Mouse (Mus musculus) c-Kit-positive CD71-positive TER-119-negative erythroid progenitor cells, embryonic 14.5 days (primary cell): ENCODE results near the gene Nectin2.
"Not testable (repeated sequence)": the region's sequence is repeated elsewhere in the genome, so short reads cannot be mapped to it uniquely, and the experiment has no call there.

Experiments used
- DNase-seq: peaks from one replicate; pipeline ENCODE4 v3.0.0-alpha.2; 2013; ENCODE audit warnings: low read depth

Nectin2 gene

DNA sequence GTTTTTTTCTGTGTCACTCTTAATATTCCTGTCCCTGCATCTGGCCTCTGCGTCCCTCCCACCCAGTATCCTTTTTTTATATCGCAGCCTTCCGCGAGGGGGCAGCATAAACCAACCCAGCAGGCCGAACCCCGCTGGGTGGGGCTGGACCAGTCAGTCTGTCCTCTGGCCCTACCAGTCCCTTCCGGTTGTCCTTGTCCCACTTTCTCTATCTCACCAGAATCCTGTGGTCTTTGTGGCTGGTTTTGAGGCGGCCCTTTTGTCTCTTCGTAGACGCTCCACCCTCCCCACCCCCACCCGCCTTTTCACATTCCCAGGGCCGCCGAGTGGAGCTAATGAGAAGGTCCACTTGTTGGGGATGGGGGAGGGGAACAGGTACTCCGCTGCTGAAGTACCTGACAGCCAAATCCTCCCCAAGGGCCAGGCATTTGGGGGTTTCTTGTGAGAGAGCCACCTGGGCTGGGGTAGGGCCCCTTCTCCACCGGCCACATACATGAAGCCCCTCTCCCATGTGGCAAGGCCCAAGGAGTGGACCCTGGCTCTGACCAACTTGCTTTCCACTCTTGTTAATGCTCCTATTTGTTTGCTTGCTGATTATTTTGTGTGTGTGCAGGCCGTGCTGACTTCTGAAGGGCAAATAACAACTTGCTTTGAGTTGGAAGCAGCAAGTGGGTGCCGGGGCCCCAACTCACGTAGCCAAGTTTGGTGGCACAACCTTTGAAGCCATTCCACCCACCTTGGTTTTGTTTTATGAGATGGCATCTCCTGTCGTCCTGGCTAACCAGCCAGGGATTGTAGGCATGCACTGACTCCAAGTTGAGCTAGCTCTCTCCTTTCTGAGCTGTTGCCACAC is at the start of gene Nectin2:
TSS of gene Nectin2 (minus strand) at position 267 of the 853 bp plus-strand sequence.
- peak; percentile 78 for DNase-seq

DNA sequence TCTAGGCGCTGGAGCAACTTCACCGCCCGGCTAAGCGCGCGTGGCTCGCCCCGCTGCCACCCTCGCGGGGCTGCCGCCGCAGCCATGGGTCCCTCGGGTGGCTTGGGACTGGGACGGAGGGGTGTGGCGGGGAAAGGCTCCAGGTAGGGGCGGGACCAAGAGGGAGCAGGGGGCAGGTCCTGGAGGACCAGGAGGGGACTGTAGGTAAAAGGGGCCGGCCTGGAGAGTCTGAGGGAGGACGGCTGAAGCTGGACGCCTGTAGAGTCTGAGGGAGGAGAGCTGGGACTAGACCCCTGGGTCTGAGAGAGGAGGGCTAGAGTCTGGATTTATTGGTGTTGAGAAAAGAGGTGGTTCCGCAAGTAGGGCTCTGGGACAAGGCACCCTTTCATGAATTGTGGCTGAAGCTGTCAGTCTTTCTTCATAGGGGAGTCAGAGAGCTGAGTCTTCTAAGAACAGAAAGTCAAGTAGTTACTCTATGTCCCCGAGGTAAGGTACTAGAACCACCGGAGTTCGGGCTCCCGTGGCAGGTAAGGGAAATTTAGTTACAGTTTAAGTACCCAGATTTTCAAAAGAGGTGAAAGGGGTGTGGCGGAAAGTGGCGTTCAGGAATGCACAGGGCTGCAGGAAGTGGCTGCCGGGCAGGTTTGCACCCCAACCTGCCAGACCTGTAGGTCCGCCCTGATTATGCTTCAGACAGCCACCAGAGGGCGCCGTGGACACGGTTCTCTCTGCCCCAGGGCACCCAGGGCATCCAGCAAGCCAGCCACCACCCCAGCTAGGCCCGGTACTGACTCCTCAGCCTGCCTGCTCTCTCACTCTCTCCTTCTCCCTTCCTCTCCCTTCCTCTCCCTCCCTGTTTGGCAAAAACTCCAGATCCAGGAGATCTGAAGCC is 46.7 kb upstream of the Nectin2 start, which contains the start of gene Cblc:
TSS of gene Cblc (minus strand) at position 113 of the 892 bp plus-strand sequence.
- DNase-seq, result peak; percentile 48

DNA sequence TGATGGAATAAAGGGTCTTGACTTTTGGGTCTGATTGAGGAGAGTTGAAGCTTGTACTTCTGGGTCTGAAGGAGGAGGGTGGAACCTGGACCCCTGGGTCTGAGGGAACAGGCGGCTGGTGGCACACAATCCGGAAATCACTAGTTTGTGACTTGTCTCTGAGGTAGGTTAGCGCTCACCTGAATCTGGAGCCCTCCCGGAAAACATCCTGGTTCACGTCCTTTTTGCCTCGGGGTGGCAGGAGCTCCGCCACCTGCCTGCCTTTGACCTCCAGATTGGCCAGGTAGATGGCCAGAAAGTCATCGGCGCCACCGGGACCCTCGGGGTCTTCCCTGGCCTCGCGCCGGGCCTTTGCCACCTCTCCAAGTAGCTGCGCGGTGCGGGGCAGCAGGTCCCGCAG is 46.0 kb upstream of the Nectin2 start:
- no peak for DNase-seq

DNA sequence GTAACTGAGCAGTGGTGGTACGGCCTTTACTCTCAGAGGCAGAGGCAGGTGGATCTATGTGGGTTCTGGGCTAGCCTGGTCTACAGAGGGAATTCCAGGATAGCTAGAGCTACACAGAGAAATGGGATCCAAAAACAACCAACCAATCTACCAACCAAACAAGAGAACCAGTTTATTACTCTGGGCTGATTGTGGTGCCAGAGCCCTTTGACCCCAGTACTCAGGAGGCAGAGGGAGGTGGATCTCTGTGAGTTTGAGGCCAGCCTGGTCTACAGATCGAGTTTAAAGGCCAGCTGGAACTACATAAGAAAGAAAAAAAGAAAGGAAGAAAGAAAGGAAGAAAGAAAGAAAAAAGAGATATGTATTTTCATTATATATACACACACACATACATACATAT is 45.0 kb upstream of the Nectin2 start:
- no peak for DNase-seq

DNA sequence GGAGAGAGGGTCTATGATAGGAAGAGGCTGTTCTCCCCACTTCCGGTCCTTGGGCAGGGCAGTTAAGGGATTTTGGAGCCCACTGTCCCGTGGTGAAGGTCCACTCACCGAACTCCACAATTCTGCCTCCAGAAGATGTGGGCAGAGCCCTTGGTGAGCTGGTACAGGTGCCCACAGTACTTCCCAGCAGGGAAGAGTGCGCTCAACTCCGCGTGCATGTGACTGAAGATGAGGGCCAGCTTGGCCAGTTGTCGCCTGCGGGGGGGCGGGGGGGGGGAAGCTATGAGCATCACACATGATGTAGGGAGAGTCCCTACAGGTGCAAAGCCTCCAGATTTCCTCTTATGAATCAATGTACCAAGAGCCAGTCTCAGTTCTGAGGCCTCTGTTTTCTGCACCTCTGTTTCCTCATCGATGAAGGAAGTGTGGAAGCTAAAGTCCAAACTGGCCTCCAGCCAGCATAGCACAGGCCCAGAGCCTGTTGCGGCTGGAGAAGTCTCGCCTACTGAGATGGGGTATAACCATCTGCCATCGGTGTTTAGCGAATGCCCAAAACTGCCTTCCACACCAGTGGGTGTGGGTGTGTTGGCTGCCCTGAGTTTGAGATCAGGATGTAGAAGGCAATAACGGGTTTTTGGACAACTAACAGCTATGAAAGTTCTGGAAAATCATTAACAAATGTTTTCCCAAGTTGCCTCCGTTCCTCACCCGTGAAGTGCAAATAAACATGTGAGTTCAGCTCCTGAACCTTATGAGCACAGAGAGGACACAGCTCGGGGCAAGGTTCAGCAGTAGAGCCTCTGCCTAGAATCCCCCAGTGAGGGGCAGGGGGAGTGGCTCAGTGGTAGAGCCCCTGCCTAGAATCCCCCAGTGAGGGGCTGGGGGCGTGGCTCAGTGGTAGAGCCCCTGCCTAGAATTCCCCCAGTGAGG is 42.7 kb upstream of the Nectin2 start:
- no peak for DNase-seq

DNA sequence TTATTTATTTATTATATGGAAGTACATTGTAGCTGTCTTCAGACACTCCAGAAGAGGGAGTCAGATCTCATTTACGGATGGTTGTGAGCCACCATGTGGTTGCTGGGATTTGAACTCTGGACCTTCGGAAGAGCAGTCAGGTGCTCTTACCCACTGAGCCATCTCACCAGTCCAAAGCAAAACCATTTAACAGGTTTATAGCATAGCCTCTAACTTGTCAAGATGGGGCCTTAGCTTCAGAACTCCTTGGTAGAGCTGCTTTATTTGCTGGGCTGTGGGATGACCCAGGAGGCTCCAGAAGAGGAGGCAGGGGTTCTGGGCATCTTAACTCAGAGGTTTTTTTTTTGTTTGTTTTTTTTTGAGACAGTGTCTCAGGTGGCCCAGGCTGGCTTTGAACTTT is 41.2 kb upstream of the Nectin2 start:
- not testable (repeated sequence) for DNase-seq

DNA sequence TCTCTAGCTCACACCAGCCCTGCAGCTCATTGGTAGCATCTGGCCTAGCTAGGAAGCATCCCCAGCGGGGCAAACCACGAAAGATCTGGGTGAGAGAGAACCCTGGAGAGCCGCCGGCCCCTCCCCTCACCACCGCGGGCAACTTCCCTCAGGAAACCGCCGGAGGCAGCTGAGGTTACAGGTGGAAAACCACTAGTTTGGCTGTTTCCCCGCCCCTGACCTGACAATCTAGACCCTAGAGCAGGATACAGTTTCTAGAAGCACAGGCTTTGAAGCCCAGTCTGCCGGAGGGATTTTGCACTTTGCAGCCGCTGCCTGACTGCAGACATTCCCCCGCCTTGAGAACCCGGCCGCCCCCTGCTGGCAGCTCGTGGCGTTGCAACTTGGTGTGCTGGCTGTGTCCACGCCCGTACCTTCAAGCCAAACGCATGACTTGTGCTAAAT is 39.6 kb upstream of the Nectin2 start:
- peak; percentile 68 for DNase-seq

DNA sequence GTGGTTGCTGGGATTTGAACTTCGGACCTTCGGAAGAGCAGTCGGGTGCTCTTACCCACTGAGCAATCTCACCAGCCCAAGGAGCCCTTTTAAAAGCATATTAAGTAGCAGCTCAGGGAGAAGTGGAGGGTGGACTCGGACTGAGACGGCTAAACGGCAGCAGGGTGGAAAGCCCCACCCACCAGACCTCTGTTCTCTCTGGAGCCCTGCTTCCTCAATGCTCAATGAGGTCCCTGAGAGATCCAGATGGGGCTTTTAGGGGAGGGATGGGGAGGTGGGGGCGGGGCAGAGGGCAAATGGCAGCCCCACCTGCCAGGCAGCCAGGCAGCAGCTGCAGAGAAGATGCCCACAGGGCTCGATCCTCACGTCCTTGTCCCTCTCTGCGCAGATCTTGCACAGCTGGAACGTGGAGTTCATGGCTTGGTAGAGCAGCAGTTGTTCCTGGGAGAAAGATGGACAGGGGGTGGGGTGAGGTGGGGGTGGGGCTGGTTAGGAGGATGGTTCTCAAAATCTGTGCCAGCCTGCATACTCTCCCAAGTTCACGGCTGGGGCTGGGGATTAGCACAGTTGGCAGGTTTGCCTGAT is 35.7 kb upstream of the Nectin2 start:
- DNase-seq, result no peak

DNA sequence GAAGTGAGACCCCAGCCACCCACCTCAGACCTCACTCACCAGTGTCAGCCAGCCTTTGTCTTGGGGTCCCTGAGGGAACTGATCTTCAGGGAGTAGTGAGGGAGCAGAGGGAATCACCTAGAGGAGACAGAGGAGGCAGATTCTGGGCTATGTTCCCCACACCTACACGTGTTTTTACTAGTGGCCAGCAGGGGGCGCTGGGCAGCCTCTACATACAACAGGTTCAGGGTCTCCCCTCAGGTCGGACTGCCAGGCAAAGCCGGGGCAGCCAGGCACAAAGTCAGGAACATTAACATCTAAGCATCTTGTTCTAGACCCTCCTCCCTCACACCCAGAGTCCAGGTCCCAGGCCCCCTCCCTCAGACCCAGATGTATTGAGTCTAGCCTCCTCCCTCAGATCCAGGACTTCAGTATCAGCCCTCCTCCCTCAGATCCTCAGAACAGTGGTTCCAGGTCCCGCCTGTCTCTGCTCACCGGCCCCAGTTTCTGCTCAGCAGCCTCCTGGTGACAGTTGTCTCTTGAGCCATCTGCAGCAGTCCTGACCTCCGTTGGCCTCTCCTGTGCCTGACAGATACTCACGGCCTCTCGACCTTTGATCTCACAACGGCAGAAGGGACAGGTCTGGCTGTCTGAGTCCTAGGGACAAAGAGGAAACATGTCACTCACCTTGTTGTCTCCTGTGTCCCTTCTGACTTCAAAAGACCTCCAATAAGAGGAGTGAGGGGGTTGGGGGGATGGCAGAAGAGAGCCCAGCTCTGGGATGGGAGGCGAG is 34.7 kb upstream of the Nectin2 start:
- DNase-seq, result no peak

DNA sequence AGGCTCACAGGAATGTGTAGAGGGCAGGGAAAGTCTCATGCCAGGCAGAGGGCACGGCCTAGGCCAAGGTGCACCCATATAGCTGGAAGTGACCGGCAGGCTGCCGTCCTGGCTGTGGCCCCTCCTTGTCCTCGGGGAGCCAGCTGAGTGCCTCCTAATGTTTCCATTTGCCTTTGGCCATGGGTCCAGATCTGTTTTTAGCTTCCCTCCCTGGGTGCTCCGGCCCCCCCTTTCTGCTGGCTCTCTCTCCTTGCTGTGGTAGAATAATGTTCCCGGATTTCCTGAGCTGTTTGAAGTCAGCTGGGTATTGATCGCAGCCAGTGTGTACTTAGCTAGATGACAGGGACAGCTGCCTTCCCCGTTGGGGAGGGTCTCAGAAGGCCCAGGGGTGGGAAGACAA is 33.3 kb upstream of the Nectin2 start:
- DNase-seq, result no peak

DNA sequence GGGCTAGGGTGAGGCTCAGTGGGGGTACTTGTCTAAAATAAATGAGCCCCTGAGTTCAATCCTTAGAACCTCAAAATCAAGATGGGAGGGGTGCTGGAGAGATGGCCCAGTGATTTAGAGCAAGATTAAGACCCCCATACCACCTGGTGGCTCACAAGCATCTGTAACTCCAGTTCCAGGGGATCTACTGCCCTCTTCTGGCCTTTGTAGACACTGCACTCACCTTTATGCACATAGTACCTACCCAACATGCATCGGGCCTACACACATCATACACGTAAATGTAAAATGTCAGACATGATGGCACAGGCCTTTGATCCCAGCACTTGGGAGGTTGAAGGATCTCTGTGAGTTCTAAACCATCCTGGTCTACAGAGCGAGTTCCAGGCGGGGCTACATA is 32.4 kb upstream of the Nectin2 start:
- no peak for DNase-seq

DNA sequence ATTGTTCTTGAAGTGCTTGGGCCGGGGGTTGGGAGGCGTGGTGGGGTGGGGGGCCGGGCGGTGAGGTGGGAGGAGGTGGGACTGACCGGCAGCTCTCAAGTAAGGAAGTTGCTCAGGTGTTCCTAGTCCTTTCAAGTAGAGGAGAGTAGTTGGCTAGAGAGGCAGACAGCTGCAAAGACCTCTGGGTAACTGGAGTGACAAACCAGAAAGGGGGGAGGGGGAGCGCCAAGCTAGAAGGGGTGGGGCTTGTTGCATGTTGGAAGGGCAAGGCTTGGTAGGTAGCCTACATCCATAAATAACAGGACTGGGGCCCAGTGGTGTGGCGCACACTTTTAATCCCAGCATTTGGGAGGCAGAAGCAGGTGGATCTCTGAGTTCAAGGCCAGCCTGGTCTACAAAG is 31.5 kb upstream of the Nectin2 start:
- no peak for DNase-seq

DNA sequence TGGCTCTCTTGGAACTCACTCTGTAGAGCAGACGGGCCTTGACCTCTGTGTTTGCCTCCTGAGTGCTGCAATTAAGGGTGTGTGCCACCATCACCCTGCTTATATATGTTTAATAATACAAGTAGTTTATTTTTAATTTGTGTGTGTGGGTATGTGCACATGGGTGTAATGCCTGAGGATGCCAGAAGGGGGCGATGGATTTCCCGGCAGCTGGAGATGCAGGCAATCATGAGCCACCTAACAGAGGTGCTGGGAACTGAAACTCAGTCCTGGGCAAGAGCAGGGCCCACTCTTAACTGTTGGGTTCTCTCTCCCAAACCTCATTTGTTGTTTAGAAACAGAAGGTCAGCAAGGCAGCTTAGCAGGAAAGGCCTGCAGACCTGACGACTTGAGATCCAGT is 29.6 kb upstream of the Nectin2 start:
- DNase-seq, result no peak

DNA sequence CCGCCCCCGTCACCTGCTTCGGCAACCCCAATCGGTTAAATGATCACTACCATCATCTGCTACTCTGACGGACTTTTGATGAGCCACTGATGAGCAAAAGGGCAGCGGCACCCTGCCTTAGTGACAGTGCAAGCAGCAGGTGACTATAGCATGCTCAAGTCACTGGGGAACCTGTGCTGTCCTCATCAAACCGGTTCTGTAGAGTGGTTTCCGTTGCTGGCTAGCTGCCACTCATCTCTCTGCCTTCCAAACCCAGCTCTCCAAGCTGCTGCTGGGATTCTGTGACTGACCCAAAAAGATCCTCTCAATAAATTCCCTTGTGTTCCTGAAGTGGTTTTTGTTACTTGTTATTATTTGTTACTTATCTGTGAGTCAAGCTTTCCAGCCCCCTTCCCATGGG is 28.4 kb upstream of the Nectin2 start:
- no peak for DNase-seq

DNA sequence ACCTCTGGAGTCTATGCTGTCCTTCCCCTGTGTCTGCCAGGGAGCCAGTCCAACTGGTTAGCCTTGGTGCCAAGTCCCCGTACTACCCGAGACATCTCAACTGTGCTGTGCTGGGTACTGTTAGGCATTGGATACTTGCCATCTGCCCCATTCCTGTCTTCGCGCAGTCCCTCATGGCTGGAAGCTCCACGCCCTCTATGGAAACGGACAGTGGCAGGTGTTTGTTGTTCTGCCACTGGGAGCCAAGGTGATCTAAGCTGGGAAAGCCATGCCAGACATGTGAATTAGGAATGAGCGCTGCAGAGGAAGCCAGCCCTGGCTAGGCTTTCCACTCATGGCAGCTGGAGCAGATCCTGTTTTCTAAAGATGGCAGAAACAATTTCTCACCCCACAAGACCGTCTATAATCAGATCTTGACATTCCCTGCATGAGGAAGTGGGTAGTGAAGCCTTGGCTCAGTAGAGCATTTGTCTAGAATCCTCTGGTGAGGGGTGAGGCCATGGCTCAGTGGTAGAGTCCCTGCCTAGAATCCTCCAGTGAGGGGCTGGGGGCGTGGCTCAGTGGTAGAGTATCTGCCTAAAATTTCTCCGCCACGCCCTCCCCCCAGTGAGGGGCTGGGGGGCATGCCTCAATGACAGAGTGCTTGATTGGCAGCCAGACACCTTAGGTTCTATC is 26.9 kb upstream of the Nectin2 start:
- DNase-seq, result no peak

DNA sequence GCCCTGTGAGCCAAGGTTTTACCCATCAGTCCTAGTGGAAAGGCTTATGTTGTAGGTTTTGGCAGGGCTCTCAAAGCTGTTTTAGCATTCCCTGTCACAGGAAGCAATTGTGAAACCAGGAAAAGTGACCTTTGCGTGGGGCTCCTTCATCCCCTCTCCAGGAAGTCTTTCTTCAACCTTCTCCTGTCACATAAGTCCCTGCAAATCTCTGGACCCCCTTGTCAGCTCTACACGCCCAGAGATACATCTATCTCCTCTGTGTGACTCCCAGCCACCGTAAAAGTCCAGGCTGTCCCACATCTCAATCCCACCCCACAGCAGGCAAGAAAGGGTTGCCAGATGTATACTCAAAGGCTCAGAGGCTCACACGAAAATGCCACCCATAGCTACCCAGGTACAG is 21.4 kb upstream of the Nectin2 start:
- DNase-seq, result no peak

DNA sequence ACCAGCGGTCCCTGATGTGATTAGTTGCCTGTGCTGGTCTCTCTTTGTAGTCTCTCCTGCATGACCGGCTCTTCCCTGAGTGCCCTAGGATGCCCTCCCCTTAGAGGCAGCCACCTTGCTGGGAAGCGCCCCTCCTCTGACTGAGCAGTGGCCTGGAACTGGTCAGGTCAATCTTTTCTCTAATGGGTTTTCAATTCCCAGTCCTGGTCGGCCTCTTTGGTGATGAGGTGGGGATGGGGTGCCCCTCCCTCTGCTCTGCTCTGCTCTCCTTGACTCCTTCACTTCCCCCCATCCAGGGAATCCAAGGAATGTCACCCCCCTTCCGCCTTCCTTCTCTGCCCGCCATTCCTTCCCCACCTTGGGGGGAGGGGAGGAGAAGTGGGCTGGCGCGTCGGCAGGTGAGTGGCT is 20.7 kb upstream of the Nectin2 start, which contains the start of gene Bcam:
TSS of gene Bcam (minus strand) at position 33 of the 408 bp plus-strand sequence.
- DNase-seq, result no peak

DNA sequence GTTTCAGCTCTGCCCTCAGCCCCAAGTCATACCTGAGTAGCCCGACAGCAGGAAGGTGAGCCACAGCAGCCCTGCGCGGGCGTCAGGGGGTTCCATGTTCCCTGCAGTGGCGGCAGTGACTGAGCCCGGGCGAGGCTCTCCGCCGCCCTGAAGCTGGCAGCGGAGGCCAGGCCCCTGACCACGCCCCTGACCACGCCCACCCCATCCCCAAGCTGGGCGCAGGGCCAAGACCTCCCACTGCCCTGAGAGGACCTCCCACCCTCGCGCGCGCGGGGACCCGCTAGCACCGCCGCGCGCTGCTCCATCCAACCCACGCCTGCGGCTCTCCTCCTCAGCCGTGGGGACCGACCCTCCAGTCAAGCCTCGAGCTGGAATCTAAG is 20.1 kb upstream of the Nectin2 start:
- no peak for DNase-seq

DNA sequence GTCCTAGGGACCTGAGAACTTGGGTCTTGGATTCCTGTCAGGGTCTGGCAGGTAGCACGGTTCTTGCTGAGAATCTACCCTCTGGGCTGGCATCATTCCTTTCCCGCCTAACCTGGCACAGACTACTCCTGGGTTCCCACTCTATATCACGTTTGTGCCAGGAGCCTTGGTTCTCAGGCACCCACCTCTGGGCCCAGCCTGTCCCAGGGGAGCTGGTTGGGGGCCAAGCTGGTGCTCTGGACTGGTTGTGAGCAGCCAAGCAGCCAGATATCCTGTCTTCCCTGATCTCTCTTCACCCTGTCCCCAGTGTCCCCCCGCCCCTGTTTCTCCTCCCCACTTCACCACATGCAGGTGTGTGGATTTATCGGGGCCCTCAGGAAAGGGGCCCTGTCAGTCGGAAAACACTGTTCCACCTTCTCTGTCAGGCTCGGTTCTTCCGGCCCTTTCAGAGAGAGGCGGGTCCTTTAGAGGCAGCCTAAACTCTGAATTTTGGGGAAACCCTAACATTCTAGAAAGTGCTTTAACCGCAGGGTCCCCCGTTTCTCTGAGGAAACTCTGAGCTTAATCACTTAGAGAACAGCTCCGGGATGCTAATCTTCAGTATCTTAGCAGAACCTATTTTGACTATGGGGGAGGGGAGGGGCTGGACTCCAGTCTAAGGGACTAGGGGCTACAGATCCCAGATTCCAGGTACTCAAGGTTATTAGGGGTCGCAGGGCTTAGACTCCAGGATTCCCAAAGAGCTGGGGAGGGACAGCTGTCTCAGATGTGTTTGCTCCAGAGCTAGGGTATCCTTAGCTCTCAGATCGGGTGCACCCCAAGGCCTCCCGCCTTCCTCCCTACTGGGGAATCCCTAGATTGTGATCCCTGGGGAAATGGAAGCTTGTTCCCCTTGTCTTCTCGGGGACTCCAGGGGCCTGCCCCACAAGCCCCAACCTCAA is 19.4 kb upstream of the Nectin2 start:
- no peak for DNase-seq
